Mouse (Mus musculus): ENCODE results near the gene Gli1. TPM values are rescaled to one million over a fixed set of nuclear protein-coding genes. Genes with fewer than 3 reads are reported as not detected.

Gli1 gene
- polyA plus RNA-seq, 1 experiment from 2014 or later, result 0.55 TPM

DNA sequence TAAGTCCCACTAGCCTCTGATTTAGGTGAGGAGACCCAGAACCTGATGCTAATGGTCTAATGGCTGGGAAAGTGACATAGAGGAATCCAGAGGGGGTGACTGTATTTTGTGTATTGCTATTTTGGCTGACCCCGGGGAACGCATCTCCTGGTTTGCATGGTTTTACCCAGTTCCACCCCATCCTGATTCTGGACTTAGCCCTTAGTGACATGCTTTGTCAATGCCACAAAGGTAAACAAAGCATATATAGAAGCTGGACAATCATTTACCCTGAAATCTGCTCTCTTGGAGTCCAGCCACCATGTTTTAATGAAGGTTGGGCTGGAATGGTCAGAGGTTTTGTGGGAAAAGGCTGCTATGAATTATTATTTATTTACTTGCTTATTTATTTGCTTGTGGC, 26.5 kb upstream of the Gli1 start:
- no peaks in the 10 kb centered on the region for H3K4me1 ChIP-seq (ENCODE audit: control insufficient read depth, insufficient read depth, low read length)
- no peak overlapping the region for H3K27ac ChIP-seq (ENCODE audit: low read depth, low read length)
- H3K9me3 ChIP-seq (replicated peaks; ENCODE audit: control insufficient read depth, low read length), result no peaks in the 10 kb centered on the region
- ATAC-seq (no peak), DNase-seq (ENCODE audit: low spot score) (no peak)
- H3K4me2 ChIP-seq (ENCODE audit: low read length), result no peak overlapping the region
- H3K36me3 ChIP-seq (ENCODE audit: control insufficient read depth, insufficient read depth, low read length), result no peaks in the 10 kb centered on the region
- no peak overlapping the region for H3K4me3 ChIP-seq (ENCODE audit: low read depth, low read length)
- no peaks in the 10 kb centered on the region for H3K27me3 ChIP-seq (replicated peaks; ENCODE audit: control insufficient read depth, insufficient read depth, low read length)
- no peak overlapping the region for H3K9ac ChIP-seq (ENCODE audit: low read length)
- 73% methylated on average over 2 of the region's 2 CpGs for WGBS

DNA sequence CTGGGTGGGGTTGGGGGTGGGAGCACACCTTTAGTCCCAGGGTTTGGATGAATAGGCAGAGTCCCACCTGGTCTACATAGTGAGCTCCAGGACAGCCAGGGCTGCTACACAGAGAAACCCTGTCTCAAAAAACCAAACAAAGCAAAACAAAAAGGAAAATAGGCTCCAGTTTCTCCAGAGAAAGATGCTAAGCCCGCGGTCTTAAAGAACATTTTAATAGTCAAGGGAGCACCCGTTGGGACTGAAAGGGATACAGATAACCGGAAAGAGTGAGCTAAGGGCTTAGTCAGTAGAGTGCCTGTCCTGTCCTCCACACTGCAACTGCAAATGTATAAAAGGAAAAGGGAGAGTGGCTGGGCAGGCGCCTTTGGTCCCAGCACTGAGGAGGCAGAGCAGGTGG, 25.3 kb upstream of the Gli1 start:
- Histone ChIP-seq H3K9me3 (replicated peaks; ENCODE audit: control insufficient read depth, low read length) (no peaks in the 10 kb centered on the region), H3K4me2 (ENCODE audit: low read length) (no peak overlapping the region), H3K27me3 (replicated peaks; ENCODE audit: control insufficient read depth, insufficient read depth, low read length) (no peaks in the 10 kb centered on the region), H3K4me3 (ENCODE audit: low read depth, low read length) (no peak overlapping the region), H3K4me1 (ENCODE audit: control insufficient read depth, insufficient read depth, low read length) (no peaks in the 10 kb centered on the region), H3K27ac (ENCODE audit: low read depth, low read length) (no peak overlapping the region), H3K9ac (ENCODE audit: low read length) (no peak overlapping the region), H3K36me3 (ENCODE audit: control insufficient read depth, insufficient read depth, low read length) (no peaks in the 10 kb centered on the region)
- no peak for DNase-seq (ENCODE audit: low spot score)
- 68% methylated on average over 5 of the region's 5 CpGs for WGBS
- ATAC-seq, result no peak

DNA sequence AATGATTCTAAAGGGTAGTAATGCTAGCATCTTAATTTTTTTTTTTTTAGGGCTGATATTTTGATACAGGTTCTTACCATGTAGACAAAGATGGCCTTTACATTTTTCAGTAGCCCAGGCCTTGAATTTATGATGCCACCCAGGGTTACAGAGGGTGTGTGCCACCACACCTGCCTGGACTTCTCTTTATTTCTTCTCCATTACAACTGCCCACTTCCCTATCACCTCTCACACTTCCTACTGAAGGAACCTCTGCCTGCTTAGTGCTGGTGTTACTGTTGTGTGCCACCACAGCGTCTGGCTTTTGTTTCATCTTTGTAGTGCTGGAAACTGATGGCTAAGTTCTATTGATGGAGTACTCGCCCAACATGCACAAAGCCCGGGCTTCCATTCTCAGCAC, 18.9 kb upstream of the Gli1 start:
- WGBS, result 87% methylated on average over 3 of the region's 3 CpGs
- ATAC-seq, result no peak
- Histone ChIP-seq H3K9me3 (replicated peaks; ENCODE audit: control insufficient read depth, low read length) (no peaks in the 10 kb centered on the region), H3K4me2 (ENCODE audit: low read length) (no peak overlapping the region), H3K27ac (ENCODE audit: low read depth, low read length) (no peak overlapping the region), H3K4me1 (ENCODE audit: control insufficient read depth, insufficient read depth, low read length) (no peaks in the 10 kb centered on the region), H3K4me3 (ENCODE audit: low read depth, low read length) (no peak overlapping the region), H3K36me3 (ENCODE audit: control insufficient read depth, insufficient read depth, low read length) (no peaks in the 10 kb centered on the region), H3K9ac (ENCODE audit: low read length) (no peak overlapping the region), H3K27me3 (replicated peaks; ENCODE audit: control insufficient read depth, insufficient read depth, low read length) (no peaks in the 10 kb centered on the region)
- no peak for DNase-seq (ENCODE audit: low spot score)

DNA sequence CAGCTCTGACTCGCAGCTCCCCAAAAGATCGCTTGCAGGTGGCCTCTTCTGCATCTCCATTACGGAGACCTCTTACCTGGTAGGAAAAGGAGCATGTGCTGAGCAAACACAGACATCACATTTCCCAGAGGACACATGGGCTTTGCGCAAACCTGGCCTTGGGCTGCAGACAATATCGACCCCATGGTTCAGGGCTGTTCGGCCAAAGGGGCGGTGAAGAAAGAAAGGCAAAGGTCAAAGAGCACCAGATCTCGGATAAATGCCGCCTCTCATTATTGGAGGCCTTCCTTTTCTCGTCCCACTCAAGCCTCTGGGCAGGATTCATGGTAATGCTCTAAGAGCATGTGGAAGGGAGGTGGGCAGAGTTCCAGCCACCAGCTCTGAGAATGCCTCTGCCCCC, 13.6 kb upstream of the Gli1 start:
- Histone ChIP-seq H3K9me3 (replicated peaks; ENCODE audit: control insufficient read depth, low read length) (no peaks in the 10 kb centered on the region), H3K4me1 (ENCODE audit: control insufficient read depth, insufficient read depth, low read length) (no peaks in the 10 kb centered on the region), H3K9ac (ENCODE audit: low read length) (no peak overlapping the region), H3K4me3 (ENCODE audit: low read depth, low read length) (no peak overlapping the region), H3K27me3 (replicated peaks; ENCODE audit: control insufficient read depth, insufficient read depth, low read length) (no peaks in the 10 kb centered on the region), H3K36me3 (ENCODE audit: control insufficient read depth, insufficient read depth, low read length) (no peaks in the 10 kb centered on the region), H3K27ac (ENCODE audit: low read depth, low read length) (no peak overlapping the region), H3K4me2 (ENCODE audit: low read length) (no peak overlapping the region)
- 70% methylated on average over 10 of the region's 10 CpGs for WGBS
- no peak for DNase-seq (ENCODE audit: low spot score)
- no peak for ATAC-seq

DNA sequence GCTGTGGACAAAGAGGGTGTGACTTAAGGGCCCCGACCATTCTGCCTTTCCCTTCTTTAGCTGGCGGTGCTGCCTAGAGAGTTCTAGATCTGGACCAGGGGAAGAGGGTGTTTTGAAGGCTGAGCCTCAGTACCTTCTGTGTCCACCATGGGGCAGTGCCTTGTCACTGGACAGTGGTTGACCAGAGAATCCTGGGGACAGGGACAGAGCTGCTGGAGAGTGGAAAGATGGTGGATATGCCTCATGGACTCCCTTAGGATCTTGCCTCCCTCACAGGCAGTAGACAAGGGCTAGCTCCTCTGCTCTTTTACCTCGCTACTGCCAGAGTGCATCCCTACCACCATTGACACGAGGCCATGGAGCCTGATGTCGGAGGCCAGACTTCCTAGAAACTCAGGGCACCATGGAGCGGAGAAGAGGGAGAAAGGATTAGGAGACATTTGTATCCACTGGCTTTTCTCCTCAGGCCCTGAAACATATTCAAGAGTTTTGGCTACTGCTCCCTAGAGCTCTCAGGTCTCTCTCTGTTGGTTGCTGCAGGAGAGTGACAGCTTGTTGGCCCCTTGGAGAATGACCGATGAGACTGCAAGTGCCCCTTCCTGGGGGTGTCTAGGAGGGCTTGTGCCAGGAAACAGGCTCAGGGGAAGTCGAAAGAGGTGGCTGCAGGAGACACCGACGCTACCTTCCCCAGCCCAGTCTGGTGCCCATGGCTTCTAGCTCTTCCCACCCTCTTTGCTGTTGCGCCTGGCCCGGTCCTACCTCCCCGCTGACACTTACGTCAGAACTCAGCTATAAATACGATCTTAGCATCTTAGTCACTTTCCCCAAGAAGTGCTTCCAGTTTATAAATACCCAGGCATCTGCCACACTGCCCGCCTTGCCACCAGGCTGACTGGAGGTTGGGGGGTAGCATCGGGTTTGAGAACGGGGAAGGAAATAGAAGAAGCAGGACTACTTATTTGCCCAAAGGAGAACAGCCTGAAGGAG, 12.4 kb upstream of the Gli1 start, which contains the start of gene Inhbe:
Inhbe (minus strand) TSS at position 503 of the 987 bp plus-strand sequence.
- DNase-seq (ENCODE audit: low spot score), result no peak
- H3K36me3 ChIP-seq (ENCODE audit: control insufficient read depth, insufficient read depth, low read length), result no peaks in the 10 kb centered on the region
- ATAC-seq, result no peak
- no peak within 1 kb of the TSS for H3K9ac ChIP-seq (ENCODE audit: low read length)
- no peak within 1 kb of the TSS for H3K27ac ChIP-seq (ENCODE audit: low read depth, low read length)
- H3K9me3 ChIP-seq (replicated peaks; ENCODE audit: control insufficient read depth, low read length), result no peaks in the 10 kb centered on the region
- H3K4me1 ChIP-seq (ENCODE audit: control insufficient read depth, insufficient read depth, low read length), result no peaks in the 10 kb centered on the region
- no peak within 1 kb of the TSS for H3K4me2 ChIP-seq (ENCODE audit: low read length)
- no peaks in the 10 kb centered on the region for H3K27me3 ChIP-seq (replicated peaks; ENCODE audit: control insufficient read depth, insufficient read depth, low read length)
- 86% methylated on average over 18 of the region's 18 CpGs for WGBS
- no peak within 1 kb of the TSS for H3K4me3 ChIP-seq (ENCODE audit: low read depth, low read length)

DNA sequence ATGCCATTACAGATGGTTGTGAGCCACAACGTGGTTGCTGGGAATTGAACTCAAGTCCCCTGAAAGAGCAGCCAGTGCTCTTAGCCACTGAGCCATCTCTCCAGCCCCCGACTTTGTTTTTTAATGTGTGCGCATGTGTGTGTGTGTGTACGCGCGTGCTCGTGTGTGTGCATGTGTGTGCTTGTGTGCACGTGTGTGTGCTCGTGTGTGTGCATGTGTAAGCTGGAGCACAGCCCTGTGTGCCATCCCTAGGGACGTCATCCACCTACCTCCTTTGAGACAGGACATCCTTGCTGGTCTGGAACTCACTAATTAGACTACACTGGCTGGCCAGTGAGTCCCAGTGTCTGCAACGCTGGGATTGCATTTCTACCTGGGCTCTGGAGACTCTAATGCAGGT, 11.0 kb upstream of the Gli1 start:
- ATAC-seq (no peak), DNase-seq (ENCODE audit: low spot score) (no peak)
- no peak overlapping the region for H3K27ac ChIP-seq (ENCODE audit: low read depth, low read length)
- no peaks in the 10 kb centered on the region for H3K27me3 ChIP-seq (replicated peaks; ENCODE audit: control insufficient read depth, insufficient read depth, low read length)
- H3K4me3 ChIP-seq (ENCODE audit: low read depth, low read length), result no peak overlapping the region
- no peak overlapping the region for H3K9ac ChIP-seq (ENCODE audit: low read length)
- H3K4me2 ChIP-seq (ENCODE audit: low read length), result no peak overlapping the region
- H3K36me3 ChIP-seq (ENCODE audit: control insufficient read depth, insufficient read depth, low read length), result no peaks in the 10 kb centered on the region
- no peaks in the 10 kb centered on the region for H3K9me3 ChIP-seq (replicated peaks; ENCODE audit: control insufficient read depth, low read length)
- no peaks in the 10 kb centered on the region for H3K4me1 ChIP-seq (ENCODE audit: control insufficient read depth, insufficient read depth, low read length)
- WGBS, result 91% methylated on average over 11 of the region's 11 CpGs

DNA sequence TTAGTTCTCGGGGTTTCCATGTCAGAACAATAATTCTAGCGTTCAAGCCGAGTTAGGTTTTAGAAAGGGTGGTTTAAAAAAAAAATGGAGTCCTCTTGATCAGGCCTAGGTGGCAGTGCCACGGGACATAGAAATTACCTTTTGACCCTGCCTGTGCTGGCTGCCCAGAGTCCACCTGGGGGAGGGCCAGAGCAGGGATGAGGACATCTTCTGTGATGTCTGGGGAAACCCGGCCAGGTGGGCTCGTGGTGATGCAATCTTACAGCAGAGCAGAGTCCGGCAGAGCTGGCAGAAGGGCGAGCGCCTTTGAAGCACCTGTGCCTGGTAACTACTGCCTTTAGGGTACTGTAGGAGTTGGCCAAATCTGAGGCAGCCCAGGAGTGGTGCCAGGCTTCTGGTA, 10.4 kb upstream of the Gli1 start:
- Histone ChIP-seq H3K36me3 (ENCODE audit: control insufficient read depth, insufficient read depth, low read length) (no peaks in the 10 kb centered on the region), H3K27me3 (replicated peaks; ENCODE audit: control insufficient read depth, insufficient read depth, low read length) (no peaks in the 10 kb centered on the region), H3K9me3 (replicated peaks; ENCODE audit: control insufficient read depth, low read length) (no peaks in the 10 kb centered on the region), H3K9ac (ENCODE audit: low read length) (no peak overlapping the region), H3K27ac (ENCODE audit: low read depth, low read length) (no peak overlapping the region), H3K4me3 (ENCODE audit: low read depth, low read length) (no peak overlapping the region), H3K4me2 (ENCODE audit: low read length) (no peak overlapping the region), H3K4me1 (ENCODE audit: control insufficient read depth, insufficient read depth, low read length) (no peaks in the 10 kb centered on the region)
- 93% methylated on average over 9 of the region's 9 CpGs for WGBS
- DNase-seq (ENCODE audit: low spot score) (no peak), ATAC-seq (no peak)

DNA sequence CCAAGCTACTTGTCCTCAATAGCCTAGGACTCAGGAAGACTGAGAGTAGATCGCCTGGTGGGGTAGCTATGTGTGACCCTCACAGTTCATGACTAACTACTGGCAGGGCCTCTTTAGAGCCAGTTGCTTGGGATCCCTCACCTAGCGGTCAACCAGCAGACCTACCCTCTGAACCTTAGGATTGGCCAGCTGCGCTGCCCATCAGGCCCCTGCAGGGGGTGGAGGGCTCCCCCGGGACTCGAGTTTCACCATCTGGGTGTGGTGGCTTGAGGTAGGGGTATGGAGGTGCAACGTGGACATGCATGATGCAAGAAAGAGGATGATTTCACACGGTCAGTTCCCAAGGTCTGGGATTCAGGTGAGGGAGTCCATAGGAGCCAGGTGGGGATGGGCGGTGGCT, 9.9 kb upstream of the Gli1 start:
- 76% methylated on average over 8 of the region's 8 CpGs for WGBS
- Histone ChIP-seq H3K9ac (ENCODE audit: low read length) (no peak overlapping the region), H3K27ac (ENCODE audit: low read depth, low read length) (no peak overlapping the region), H3K9me3 (replicated peaks; ENCODE audit: control insufficient read depth, low read length) (no peaks in the 10 kb centered on the region), H3K27me3 (replicated peaks; ENCODE audit: control insufficient read depth, insufficient read depth, low read length) (no peaks in the 10 kb centered on the region), H3K36me3 (ENCODE audit: control insufficient read depth, insufficient read depth, low read length) (no peaks in the 10 kb centered on the region), H3K4me3 (ENCODE audit: low read depth, low read length) (no peak overlapping the region), H3K4me1 (ENCODE audit: control insufficient read depth, insufficient read depth, low read length) (no peaks in the 10 kb centered on the region), H3K4me2 (ENCODE audit: low read length) (no peak overlapping the region)
- DNase-seq (ENCODE audit: low spot score) (no peak), ATAC-seq (no peak)

DNA sequence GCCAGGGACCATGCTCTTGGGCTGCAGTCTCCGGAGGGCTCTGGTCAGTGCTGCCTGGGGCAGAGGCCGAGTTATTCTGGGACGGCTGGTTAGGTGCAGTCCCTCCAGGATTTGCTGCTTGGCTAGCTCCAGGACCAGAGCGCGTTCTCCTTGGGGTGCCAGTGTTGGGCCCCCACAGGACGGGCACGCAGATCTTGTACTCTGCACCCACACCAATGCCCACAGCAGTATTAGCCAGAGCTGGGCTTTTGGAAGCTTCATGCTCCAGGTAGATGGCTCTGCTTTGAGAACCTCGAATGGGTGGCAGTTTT, 9.5 kb upstream of the Gli1 start:
- H3K9ac ChIP-seq (ENCODE audit: low read length), result no peak overlapping the region
- 84% methylated on average over 8 of the region's 8 CpGs for WGBS
- DNase-seq (ENCODE audit: low spot score) (no peak), ATAC-seq (no peak)
- no peaks in the 10 kb centered on the region for H3K4me1 ChIP-seq (ENCODE audit: control insufficient read depth, insufficient read depth, low read length)
- H3K9me3 ChIP-seq (replicated peaks; ENCODE audit: control insufficient read depth, low read length), result no peaks in the 10 kb centered on the region
- no peaks in the 10 kb centered on the region for H3K27me3 ChIP-seq (replicated peaks; ENCODE audit: control insufficient read depth, insufficient read depth, low read length)
- no peaks in the 10 kb centered on the region for H3K36me3 ChIP-seq (ENCODE audit: control insufficient read depth, insufficient read depth, low read length)
- no peak overlapping the region for H3K27ac ChIP-seq (ENCODE audit: low read depth, low read length)
- no peak overlapping the region for H3K4me3 ChIP-seq (ENCODE audit: low read depth, low read length)
- H3K4me2 ChIP-seq (ENCODE audit: low read length), result no peak overlapping the region
